Mouse (Mus musculus) cortical plate, adult 2 months (tissue): ENCODE measurements around the gene Hoxc5. TPM values are rescaled to one million over a fixed set of nuclear protein-coding genes. Genes with fewer than 3 reads are reported as not detected.

Experiments used
- H3K27ac ChIP-seq: fragments of 200-500 bp; 2 replicates; pipeline ENCODE4 v1.5.1; 2012; ENCODE audit warnings: low read length, control low read depth, inconsistent platforms; ENCODE audit not compliant: insufficient read depth
- H3K4me1 ChIP-seq: fragments of 200-500 bp; 2 replicates; pipeline ENCODE4 v1.6.1; 2011; ENCODE audit warnings: low read length; ENCODE audit not compliant: control insufficient read depth, insufficient read depth
- H3K4me3 ChIP-seq: fragments of 200-500 bp; 2 replicates; pipeline ENCODE4 v1.5.1; 2011; ENCODE audit warnings: mild to moderate bottlenecking, low read length, control low read depth; ENCODE audit not compliant: insufficient read depth
- CTCF ChIP-seq: fragments of 200-500 bp; IDR thresholded peaks from 2 replicates; pipeline ENCODE4 v1.5.1; 2011; ENCODE audit warnings: mild to moderate bottlenecking, control low read depth, low read length; ENCODE audit not compliant: insufficient read depth; ENCODE audit errors: extremely low read depth
- POLR2A ChIP-seq: fragments of 200-500 bp; IDR thresholded peaks from 2 replicates; pipeline ENCODE4 v1.6.1; 2011; ENCODE audit warnings: mild to moderate bottlenecking, low read length, control low read depth; ENCODE audit not compliant: insufficient read depth; ENCODE audit errors: extremely low read depth
- polyA plus RNA-seq: library from polyadenylated mRNA; depleted of rRNA; stranded (reverse); fragments of >200 nt; gene quantifications from 2 replicates; pipeline ENCODE4 v1.2.3, GENCODE M21; 2012

Hoxc5 gene
- polyA plus RNA-seq, 1 experiment: not detected

GRCm38 (mm10) chr15:103051670-103052069, 84.4 kb downstream of the Hoxc5 start:
- TF ChIP-seq POLR2A (no peak), CTCF (no peak)
- no peak overlapping the region for H3K4me3 ChIP-seq
- no peaks in the 10 kb centered on the region for H3K4me1 ChIP-seq
- H3K27ac ChIP-seq: no peak overlapping the region

- TF ChIP-seq POLR2A (no peak), CTCF (no peak)
- H3K27ac ChIP-seq: no peak overlapping the region
- no peaks in the 10 kb centered on the region for H3K4me1 ChIP-seq
- no peak overlapping the region for H3K4me3 ChIP-seq
These were observed 86.0 kb downstream of the Hoxc5 start for GRCm38 (mm10) chr15:103053210-103053609.

GRCm38 (mm10) chr15:103056396-103056795, 89.2 kb downstream of the Hoxc5 start:
- Histone ChIP-seq H3K4me1 (no peaks in the 10 kb centered on the region), H3K27ac (no peak overlapping the region), H3K4me3 (no peak overlapping the region)
- TF ChIP-seq POLR2A (no peak), CTCF (no peak)

GRCm38 (mm10) chr15:103058715-103059114, 91.5 kb downstream of the Hoxc5 start:
- H3K4me3 ChIP-seq: no peak overlapping the region
- TF ChIP-seq CTCF (no peak), POLR2A (no peak)
- no peaks in the 10 kb centered on the region for H3K4me1 ChIP-seq
- no peak overlapping the region for H3K27ac ChIP-seq

GRCm38 (mm10) chr15:103059393-103059992, 92.2 kb downstream of the Hoxc5 start:
- H3K4me3 ChIP-seq: no peak overlapping the region
- no peaks in the 10 kb centered on the region for H3K4me1 ChIP-seq
- no peak for TF ChIP-seq POLR2A
- no peak for TF ChIP-seq CTCF
- no peak overlapping the region for H3K27ac ChIP-seq

- H3K4me1 ChIP-seq: no peaks in the 10 kb centered on the region
- H3K4me3 ChIP-seq: no peak overlapping the region
- TF ChIP-seq CTCF: no peak
- TF ChIP-seq POLR2A: no peak
- H3K27ac ChIP-seq: no peak overlapping the region
These were observed 92.7 kb downstream of the Hoxc5 start for GRCm38 (mm10) chr15:103060021-103060340.

GRCm38 (mm10) chr15:103060341-103061130, 93.3 kb downstream of the Hoxc5 start:
- TF ChIP-seq POLR2A: no peak
- no peak for TF ChIP-seq CTCF
- Histone ChIP-seq H3K4me1 (no peaks in the 10 kb centered on the region), H3K4me3 (no peak overlapping the region), H3K27ac (no peak overlapping the region)

GRCm38 (mm10) chr15:103061131-103061825, 94.0 kb downstream of the Hoxc5 start:
- no peak overlapping the region for H3K27ac ChIP-seq
- TF ChIP-seq CTCF: no peak
- no peak for TF ChIP-seq POLR2A
- no peak overlapping the region for H3K4me3 ChIP-seq
- no peaks in the 10 kb centered on the region for H3K4me1 ChIP-seq

- no peak overlapping the region for H3K27ac ChIP-seq
- H3K4me1 ChIP-seq: no peaks in the 10 kb centered on the region
- H3K4me3 ChIP-seq: no peak overlapping the region
- no peak for TF ChIP-seq CTCF
- TF ChIP-seq POLR2A: no peak
These were observed 94.7 kb downstream of the Hoxc5 start for GRCm38 (mm10) chr15:103061988-103062387.
